ENCODE assay signal across 10 mouse cellular contexts in genomic region chr4:133026272-133026671, GRCm38 (mm10). TPM values are rescaled to one million over a fixed set of nuclear protein-coding genes. Genes with fewer than 3 reads are reported as not detected.
A peak's percentile ranks its signal among the peaks of the same experiment; 100 is the strongest.
DNase-seq lines count a peak whose midpoint lies in the region; ATAC-seq and TF ChIP-seq lines count a peak whose summit lies in the region.
"Had no signal": no experiment of that assay in that cellular context is flagged by ENCODE, and none has a peak within 500 bp of the region (broad histone marks: within the 10 kb centered on the region; RNA-seq: fewer than 3 reads in every experiment).

No protein-coding gene starts in this region.

- WGBS in liver, embryonic 12.5 days (ENCODE audit: insufficient replicate concordance), result 77% methylated on average over 10 of the region's 10 CpGs
- 62% methylated on average over 10 of the region's 10 CpGs for WGBS in hindbrain, embryonic 13.5 days
- WGBS in neural tube, embryonic 15.5 days, result 73% methylated on average over 10 of the region's 10 CpGs

- no peak for ATAC-seq in liver, embryonic 12.5 days
- no peak for ATAC-seq in hindbrain, embryonic 13.5 days (ENCODE audit: low FRiP score)
- no peak for ATAC-seq in neural tube, embryonic 15.5 days (ENCODE audit: low FRiP score)

- peaks cover 83% of the 10 kb centered on the region for H3K4me1 ChIP-seq in liver, embryonic 12.5 days
- H3K4me1 ChIP-seq in hindbrain, embryonic 13.5 days (replicated peaks), result peaks cover 83% of the 10 kb centered on the region
- peaks cover 71% of the 10 kb centered on the region for H3K4me1 ChIP-seq in neural tube, embryonic 15.5 days

- H3K27ac ChIP-seq in gastrocnemius, adult 2 months, result peak overlapping the region; percentile 83
- 0 out of 2 replicates have a peak overlapping the region, but pooled peaks have one; percentile 21 for H3K27ac ChIP-seq in liver, embryonic 12.5 days
- peak overlapping the region; percentile 83 for H3K27ac ChIP-seq in hindbrain, embryonic 13.5 days
- peak overlapping the region; percentile 77 for H3K27ac ChIP-seq in neural tube, embryonic 15.5 days (replicated peaks)

- no peak for DNase-seq in gastrocnemius, adult 2 months
- DNase-seq in gastrocnemius, postnatal 4 days (ENCODE audit: low spot score in 2 of 2), result no peak
- DNase-seq in liver, result no peak
- no peak for DNase-seq in cerebellum, adult 11 months
- no peak for DNase-seq in left cerebral cortex, adult 9 months (ENCODE audit: low spot score in 2 of 2)
- DNase-seq: cerebellum, adult 11-12 months; kidney, postnatal 36 days had no signal

- H3K9me3 ChIP-seq in liver, embryonic 12.5 days (replicated peaks), result no peaks in the 10 kb centered on the region
- H3K9me3 ChIP-seq in hindbrain, embryonic 13.5 days, result no peaks in the 10 kb centered on the region
- no peaks in the 10 kb centered on the region for H3K9me3 ChIP-seq in neural tube, embryonic 15.5 days (replicated peaks)

- no peak for TF ChIP-seq CTCF in gastrocnemius, adult 2 months (IDR thresholded peaks at IDR 0.05)

- 0 out of 2 replicates have a peak, but pooled peaks cover 8% of the 10 kb centered on the region for H3K36me3 ChIP-seq in liver, embryonic 12.5 days
- peaks cover 9% of the 10 kb centered on the region for H3K36me3 ChIP-seq in hindbrain, embryonic 13.5 days
- H3K36me3 ChIP-seq in neural tube, embryonic 15.5 days, result no peaks in the 10 kb centered on the region

- no peak overlapping the region for H3K9ac ChIP-seq in liver, embryonic 12.5 days
- no peak overlapping the region for H3K9ac ChIP-seq in hindbrain, embryonic 13.5 days
- H3K9ac ChIP-seq in neural tube, embryonic 15.5 days (replicated peaks), result no peak overlapping the region

- intact Hi-C loops in gastrocnemius, adult 2 months (cut with DNase I), result no loop called here

- H3K27me3 ChIP-seq in liver, embryonic 12.5 days (replicated peaks), result no peaks in the 10 kb centered on the region
- no peaks in the 10 kb centered on the region for H3K27me3 ChIP-seq in hindbrain, embryonic 13.5 days
- no peaks in the 10 kb centered on the region for H3K27me3 ChIP-seq in neural tube, embryonic 15.5 days (replicated peaks)

- H3K4me3 ChIP-seq in gastrocnemius, adult 2 months, result no peak overlapping the region
- H3K4me3 ChIP-seq in liver, embryonic 12.5 days, result no peak overlapping the region
- no peak overlapping the region for H3K4me3 ChIP-seq in hindbrain, embryonic 13.5 days
- H3K4me3 ChIP-seq in neural tube, embryonic 15.5 days (replicated peaks), result no peak overlapping the region

- no peak overlapping the region for H3K4me2 ChIP-seq in liver, embryonic 12.5 days
- no peak overlapping the region for H3K4me2 ChIP-seq in hindbrain, embryonic 13.5 days
- H3K4me2 ChIP-seq in neural tube, embryonic 15.5 days, result no peak overlapping the region

RNA-seq across cellular contexts. Expression of gene Ahdc1, which starts 15.2 kb away (rescaled TPM):
- total RNA-seq in gastrocnemius, adult 2 months (2021), result 10 to 100 TPM; 30.2 to 55.1 TPM
- total RNA-seq in gastrocnemius, postnatal 4 days (2021), result 100 to 1,000 TPM; 107 to 112 TPM
- polyA plus RNA-seq in liver, embryonic 12.5 days (2016; fragmentation: Nextera tagmentation; extraction: Ambion mirVana), result 2.9 and 3.2 TPM in 2 replicates
- 11.0 and 12.5 TPM in 2 replicates for polyA plus RNA-seq in hindbrain, embryonic 13.5 days (2015; fragmentation: Nextera tagmentation; extraction: Ambion mirVana)
- 11.0 TPM in 2 replicates for polyA plus RNA-seq in neural tube, embryonic 15.5 days (2015; fragmentation: Nextera tagmentation; extraction: Ambion mirVana)

RNA-seq across cellular contexts. Expression of gene Fgr, which starts 52.4 kb away (rescaled TPM):
- under 1 TPM in 1 of 2 experiments, not detected in 1; 0.06 TPM for total RNA-seq in gastrocnemius, adult 2 months (2021)
- under 1 TPM; 0.47 to 0.78 TPM for total RNA-seq in gastrocnemius, postnatal 4 days (2021)
- 0.60 and 0.73 TPM in 2 replicates for polyA plus RNA-seq in liver, embryonic 12.5 days (2016; fragmentation: Nextera tagmentation; extraction: Ambion mirVana)
- polyA plus RNA-seq in hindbrain, embryonic 13.5 days (2015; fragmentation: Nextera tagmentation; extraction: Ambion mirVana), result 0.13 TPM in 1 of 2 replicates, not detected in the other
- polyA plus RNA-seq in neural tube, embryonic 15.5 days (2015; fragmentation: Nextera tagmentation; extraction: Ambion mirVana), result 0.23 and 0.91 TPM in 2 replicates

Comparison
In these comparisons a context has a peak if more than half of its experiments do, and no peak if none do; other contexts are left out.
1. H3K27ac ChIP-seq: peak in every context shown above with its lines; median percentile 83 in gastrocnemius, adult 2 months; 83 in hindbrain, embryonic 13.5 days; 77 in neural tube, embryonic 15.5 days; 21 in liver, embryonic 12.5 days.